Mouse (Mus musculus): ENCODE results near the gene Kcnma1. TPM values are rescaled to one million over a fixed set of nuclear protein-coding genes. Genes with fewer than 3 reads are reported as not detected.
A peak's percentile ranks its signal among the peaks of the same experiment; 100 is the strongest.

Kcnma1 gene
- polyA plus RNA-seq, 1 experiment from 2014 or later = 0.62 TPM

- H3K27ac ChIP-seq (ENCODE audit: low read length) = no peak overlapping the region
- DNase-seq (ENCODE audit: low spot score) (no peak), ATAC-seq (no peak)
- no peaks in the 10 kb centered on the region for H3K9me3 ChIP-seq (ENCODE audit: low read length)
- WGBS = 92% methylated on average over 2 of the region's 2 CpGs
- H3K36me3 ChIP-seq (ENCODE audit: insufficient read depth, low read length) = no peaks in the 10 kb centered on the region
- TF ChIP-seq EP300 (IDR thresholded peaks at IDR 0.05) = no peak
- no peak for TF ChIP-seq CTCF (IDR thresholded peaks at IDR 0.05)
- no peaks in the 10 kb centered on the region for H3K4me1 ChIP-seq (ENCODE audit: insufficient read depth, low read depth, low read length)
- no peaks in the 10 kb centered on the region for H3K27me3 ChIP-seq (replicated peaks; ENCODE audit: insufficient read depth, low read length)
- no peak overlapping the region for H3K9ac ChIP-seq (replicated peaks; ENCODE audit: low read depth)
- no peak overlapping the region for H3K4me3 ChIP-seq (ENCODE audit: low read depth, low read length)
- H3K4me2 ChIP-seq (replicated peaks; ENCODE audit: low read depth, low read length) = no peak overlapping the region
These were observed 496.9 kb downstream of the Kcnma1 start for GRCm38 (mm10) chr14:23517374-23517773.

GRCm38 (mm10) chr14:23509792-23510191, 504.5 kb downstream of the Kcnma1 start:
- Histone ChIP-seq H3K27me3 (replicated peaks; ENCODE audit: insufficient read depth, low read length) (no peaks in the 10 kb centered on the region), H3K4me2 (replicated peaks; ENCODE audit: low read depth, low read length) (no peak overlapping the region), H3K4me1 (ENCODE audit: insufficient read depth, low read depth, low read length) (no peaks in the 10 kb centered on the region), H3K4me3 (ENCODE audit: low read depth, low read length) (no peak overlapping the region), H3K9me3 (ENCODE audit: low read length) (no peaks in the 10 kb centered on the region), H3K36me3 (ENCODE audit: insufficient read depth, low read length) (no peaks in the 10 kb centered on the region), H3K9ac (replicated peaks; ENCODE audit: low read depth) (no peak overlapping the region), H3K27ac (ENCODE audit: low read length) (no peak overlapping the region)
- no peak for TF ChIP-seq EP300 (IDR thresholded peaks at IDR 0.05)
- TF ChIP-seq CTCF (IDR thresholded peaks at IDR 0.05) = no peak
- 76% methylated on average over 5 of the region's 5 CpGs for WGBS
- DNase-seq (ENCODE audit: low spot score) (no peak), ATAC-seq (no peak)

- no peaks in the 10 kb centered on the region for H3K9me3 ChIP-seq (ENCODE audit: low read length)
- no peak overlapping the region for H3K4me3 ChIP-seq (ENCODE audit: low read depth, low read length)
- DNase-seq (ENCODE audit: low spot score) = peak; percentile 26
- no peak overlapping the region for H3K9ac ChIP-seq (replicated peaks; ENCODE audit: low read depth)
- H3K4me2 ChIP-seq (replicated peaks; ENCODE audit: low read depth, low read length) = no peak overlapping the region
- H3K36me3 ChIP-seq (ENCODE audit: insufficient read depth, low read length) = no peaks in the 10 kb centered on the region
- 31% methylated on average over 8 of the region's 8 CpGs for WGBS
- peak; percentile 79 for ATAC-seq
- H3K27ac ChIP-seq (ENCODE audit: low read length) = no peak overlapping the region
- no peaks in the 10 kb centered on the region for H3K4me1 ChIP-seq (ENCODE audit: insufficient read depth, low read depth, low read length)
- TF ChIP-seq EP300 (IDR thresholded peaks at IDR 0.05) (no peak), CTCF (IDR thresholded peaks at IDR 0.05) (no peak)
- H3K27me3 ChIP-seq (replicated peaks; ENCODE audit: insufficient read depth, low read length) = no peaks in the 10 kb centered on the region
These were observed 512.0 kb downstream of the Kcnma1 start for GRCm38 (mm10) chr14:23502236-23502790.

- no peak for DNase-seq (ENCODE audit: low spot score)
- Histone ChIP-seq H3K36me3 (ENCODE audit: insufficient read depth, low read length) (no peaks in the 10 kb centered on the region), H3K9ac (replicated peaks; ENCODE audit: low read depth) (no peak overlapping the region), H3K27ac (ENCODE audit: low read length) (no peak overlapping the region), H3K4me3 (ENCODE audit: low read depth, low read length) (no peak overlapping the region), H3K4me1 (ENCODE audit: insufficient read depth, low read depth, low read length) (no peaks in the 10 kb centered on the region), H3K9me3 (ENCODE audit: low read length) (no peaks in the 10 kb centered on the region), H3K4me2 (replicated peaks; ENCODE audit: low read depth, low read length) (no peak overlapping the region), H3K27me3 (replicated peaks; ENCODE audit: insufficient read depth, low read length) (no peaks in the 10 kb centered on the region)
- ATAC-seq = no peak
- 81% methylated on average over 3 of the region's 3 CpGs for WGBS
- TF ChIP-seq CTCF (IDR thresholded peaks at IDR 0.05) (no peak), EP300 (IDR thresholded peaks at IDR 0.05) (no peak)
These were observed 517.5 kb downstream of the Kcnma1 start for GRCm38 (mm10) chr14:23496801-23497200.

GRCm38 (mm10) chr14:23496236-23496740, 518.0 kb downstream of the Kcnma1 start:
- Histone ChIP-seq H3K4me2 (replicated peaks; ENCODE audit: low read depth, low read length) (no peak overlapping the region), H3K27ac (ENCODE audit: low read length) (no peak overlapping the region), H3K27me3 (replicated peaks; ENCODE audit: insufficient read depth, low read length) (no peaks in the 10 kb centered on the region), H3K9ac (replicated peaks; ENCODE audit: low read depth) (no peak overlapping the region), H3K9me3 (ENCODE audit: low read length) (no peaks in the 10 kb centered on the region), H3K4me3 (ENCODE audit: low read depth, low read length) (no peak overlapping the region), H3K36me3 (ENCODE audit: insufficient read depth, low read length) (no peaks in the 10 kb centered on the region), H3K4me1 (ENCODE audit: insufficient read depth, low read depth, low read length) (no peaks in the 10 kb centered on the region)
- 43% methylated on average over 4 of the region's 4 CpGs for WGBS
- ATAC-seq = peak; percentile 54
- DNase-seq (ENCODE audit: low spot score) = peak; percentile 72
- TF ChIP-seq EP300 (IDR thresholded peaks at IDR 0.05) (no peak), CTCF (IDR thresholded peaks at IDR 0.05) (no peak)

GRCm38 (mm10) chr14:23494496-23494800, 519.8 kb downstream of the Kcnma1 start:
- Histone ChIP-seq H3K4me1 (ENCODE audit: insufficient read depth, low read depth, low read length) (no peaks in the 10 kb centered on the region), H3K27me3 (replicated peaks; ENCODE audit: insufficient read depth, low read length) (no peaks in the 10 kb centered on the region), H3K9me3 (ENCODE audit: low read length) (no peaks in the 10 kb centered on the region), H3K27ac (ENCODE audit: low read length) (no peak overlapping the region), H3K4me3 (ENCODE audit: low read depth, low read length) (no peak overlapping the region), H3K9ac (replicated peaks; ENCODE audit: low read depth) (no peak overlapping the region), H3K36me3 (ENCODE audit: insufficient read depth, low read length) (no peaks in the 10 kb centered on the region), H3K4me2 (replicated peaks; ENCODE audit: low read depth, low read length) (no peak overlapping the region)
- peak; percentile 65 for DNase-seq (ENCODE audit: low spot score)
- WGBS = 53% methylated on average over 3 of the region's 3 CpGs
- TF ChIP-seq CTCF (IDR thresholded peaks at IDR 0.05) = no peak
- TF ChIP-seq EP300 (IDR thresholded peaks at IDR 0.05) = no peak
- ATAC-seq = peak; percentile 27

Measured in lung, postnatal 0 days (tissue).